Mouse (Mus musculus): ENCODE measurements around the gene Stard3nl. TPM values are rescaled to one million over a fixed set of nuclear protein-coding genes. Genes with fewer than 3 reads are reported as not detected.

The Stard3nl gene
- polyA plus RNA-seq, 1 experiment from 2014 or later, result 136 TPM

GRCm38 (mm10) chr13:19407953-19408352, 12.4 kb upstream of the Stard3nl start:
- no peaks in the 10 kb centered on the region for H3K36me3 ChIP-seq
- ATAC-seq (ENCODE audit: low FRiP score, low read depth), result no peak
- H3K4me1 ChIP-seq, result no peaks in the 10 kb centered on the region
- no peak overlapping the region for H3K4me3 ChIP-seq
- no peak overlapping the region for H3K4me2 ChIP-seq (replicated peaks)
- 89% methylated on average over 2 of the region's 2 CpGs for WGBS
- no peak overlapping the region for H3K27ac ChIP-seq (replicated peaks)
- no peaks in the 10 kb centered on the region for H3K27me3 ChIP-seq
- H3K9me3 ChIP-seq, result no peaks in the 10 kb centered on the region
- no peak overlapping the region for H3K9ac ChIP-seq (replicated peaks)

GRCm38 (mm10) chr13:19404623-19405022, 9.0 kb upstream of the Stard3nl start:
- 89% methylated on average over 2 of the region's 2 CpGs for WGBS
- no peak overlapping the region for H3K27ac ChIP-seq (replicated peaks)
- H3K4me2 ChIP-seq (replicated peaks), result no peak overlapping the region
- no peak overlapping the region for H3K9ac ChIP-seq (replicated peaks)
- no peak for ATAC-seq (ENCODE audit: low FRiP score, low read depth)
- no peaks in the 10 kb centered on the region for H3K4me1 ChIP-seq
- no peak overlapping the region for H3K4me3 ChIP-seq
- no peaks in the 10 kb centered on the region for H3K27me3 ChIP-seq
- no peaks in the 10 kb centered on the region for H3K9me3 ChIP-seq
- H3K36me3 ChIP-seq, result no peaks in the 10 kb centered on the region

- under 1% methylated on average over 25 of the region's 25 CpGs for WGBS
These were observed 552 bp downstream of the Stard3nl start for GRCm38 (mm10) chr13:19394798-19395687.

GRCm38 (mm10) chr13:19394171-19394570, 1.4 kb downstream of the Stard3nl start:
- no peak for ATAC-seq (ENCODE audit: low FRiP score, low read depth)
- WGBS, result 74% methylated on average over 4 of the region's 4 CpGs
- no peaks in the 10 kb centered on the region for H3K9me3 ChIP-seq
- H3K9ac ChIP-seq (replicated peaks), result peak overlapping the region; percentile 41
- H3K27me3 ChIP-seq, result no peaks in the 10 kb centered on the region
- no peak overlapping the region for H3K27ac ChIP-seq (replicated peaks)
- H3K4me3 ChIP-seq, result peak overlapping the region; percentile 14; the same call in 1 of the 2 replicates
- H3K36me3 ChIP-seq, result no peaks in the 10 kb centered on the region
- peaks cover 18% of the 10 kb centered on the region for H3K4me1 ChIP-seq
- H3K4me2 ChIP-seq (replicated peaks), result peak overlapping the region; percentile 58

More at GRCm38 (mm10) chr13:19394798-19395687, 552 bp downstream of the Stard3nl start:
- no peaks in the 10 kb centered on the region for H3K36me3 ChIP-seq
- H3K9ac ChIP-seq (replicated peaks), result peak overlapping the region; percentile 90
- H3K27ac ChIP-seq (replicated peaks), result peak overlapping the region; percentile 87
- H3K27me3 ChIP-seq, result no peaks in the 10 kb centered on the region
- peak overlapping the region; percentile 94 for H3K4me3 ChIP-seq
- ATAC-seq (ENCODE audit: low FRiP score, low read depth), result peak; percentile 88
- peak overlapping the region; percentile 58 for H3K4me2 ChIP-seq (replicated peaks)
- H3K9me3 ChIP-seq, result no peaks in the 10 kb centered on the region
- peaks cover 18% of the 10 kb centered on the region for H3K4me1 ChIP-seq

GRCm38 (mm10) chr13:19393731-19394130, 1.9 kb downstream of the Stard3nl start:
- Histone ChIP-seq H3K27ac (replicated peaks) (no peak overlapping the region), H3K9ac (replicated peaks) (peak overlapping the region; percentile 41; the same call in 1 of the 2 replicates), H3K4me3 (no peak overlapping the region), H3K27me3 (no peaks in the 10 kb centered on the region), H3K4me2 (replicated peaks) (peak overlapping the region; percentile 58), H3K4me1 (peaks cover 18% of the 10 kb centered on the region), H3K36me3 (no peaks in the 10 kb centered on the region), H3K9me3 (no peaks in the 10 kb centered on the region)
- ATAC-seq (ENCODE audit: low FRiP score, low read depth), result no peak
- 82% methylated on average over 2 of the region's 2 CpGs for WGBS

- Histone ChIP-seq H3K4me1 (peaks cover 17% of the 10 kb centered on the region), H3K27ac (replicated peaks) (no peak overlapping the region), H3K4me3 (no peak overlapping the region), H3K27me3 (no peaks in the 10 kb centered on the region), H3K36me3 (no peaks in the 10 kb centered on the region), H3K4me2 (replicated peaks) (no peak overlapping the region), H3K9ac (replicated peaks) (no peak overlapping the region), H3K9me3 (no peaks in the 10 kb centered on the region)
- WGBS, result 84% methylated on average over 4 of the region's 4 CpGs
- no peak for ATAC-seq (ENCODE audit: low FRiP score, low read depth)
These were observed 4.0 kb downstream of the Stard3nl start for GRCm38 (mm10) chr13:19391608-19392007.

- H3K9me3 ChIP-seq, result no peaks in the 10 kb centered on the region
- H3K4me2 ChIP-seq (replicated peaks), result no peak overlapping the region
- H3K9ac ChIP-seq (replicated peaks), result no peak overlapping the region
- no peaks in the 10 kb centered on the region for H3K36me3 ChIP-seq
- H3K27ac ChIP-seq (replicated peaks), result 0 out of 2 replicates have a peak overlapping the region, but pooled peaks have one; percentile 30
- H3K27me3 ChIP-seq, result no peaks in the 10 kb centered on the region
- no peak overlapping the region for H3K4me3 ChIP-seq
- peaks cover 14% of the 10 kb centered on the region for H3K4me1 ChIP-seq
- no peak for ATAC-seq (ENCODE audit: low FRiP score, low read depth)
- 60% methylated on average over 4 of the region's 4 CpGs for WGBS
These were observed 5.3 kb downstream of the Stard3nl start for GRCm38 (mm10) chr13:19390296-19390695.

- Histone ChIP-seq H3K9ac (replicated peaks) (no peak overlapping the region), H3K9me3 (no peaks in the 10 kb centered on the region), H3K4me1 (peaks cover 13% of the 10 kb centered on the region), H3K4me3 (no peak overlapping the region), H3K4me2 (replicated peaks) (no peak overlapping the region), H3K27me3 (no peaks in the 10 kb centered on the region), H3K27ac (replicated peaks) (0 out of 2 replicates have a peak overlapping the region, but pooled peaks have one; percentile 30), H3K36me3 (no peaks in the 10 kb centered on the region)
- ATAC-seq (ENCODE audit: low FRiP score, low read depth), result no peak
- 33% methylated on average over 12 of the region's 12 CpGs for WGBS
These were observed 5.7 kb downstream of the Stard3nl start for GRCm38 (mm10) chr13:19389896-19390295.

GRCm38 (mm10) chr13:19389434-19389833, 6.2 kb downstream of the Stard3nl start:
- no peak for ATAC-seq (ENCODE audit: low FRiP score, low read depth)
- Histone ChIP-seq H3K9me3 (no peaks in the 10 kb centered on the region), H3K27me3 (no peaks in the 10 kb centered on the region), H3K4me3 (no peak overlapping the region), H3K4me1 (peaks cover 10% of the 10 kb centered on the region), H3K36me3 (no peaks in the 10 kb centered on the region), H3K4me2 (replicated peaks) (no peak overlapping the region), H3K9ac (replicated peaks) (no peak overlapping the region), H3K27ac (replicated peaks) (no peak overlapping the region)
- WGBS, result 89% methylated on average over 1 of the region's 1 CpGs

- H3K27me3 ChIP-seq, result no peaks in the 10 kb centered on the region
- H3K4me1 ChIP-seq, result no peaks in the 10 kb centered on the region
- 93% methylated on average over 4 of the region's 4 CpGs for WGBS
- 0 out of 2 replicates have a peak, but pooled peaks cover 2% of the 10 kb centered on the region for H3K36me3 ChIP-seq
- H3K9ac ChIP-seq (replicated peaks), result no peak overlapping the region
- H3K4me2 ChIP-seq (replicated peaks), result no peak overlapping the region
- no peak overlapping the region for H3K4me3 ChIP-seq
- H3K9me3 ChIP-seq, result no peaks in the 10 kb centered on the region
- no peak overlapping the region for H3K27ac ChIP-seq (replicated peaks)
- no peak for ATAC-seq (ENCODE audit: low FRiP score, low read depth)
These were observed 10.4 kb downstream of the Stard3nl start for GRCm38 (mm10) chr13:19385226-19385625.

GRCm38 (mm10) chr13:19381112-19381828, 14.3 kb downstream of the Stard3nl start:
- ATAC-seq (ENCODE audit: low FRiP score, low read depth), result no peak
- WGBS, result 87% methylated on average over 9 of the region's 9 CpGs
- no peaks in the 10 kb centered on the region for H3K4me1 ChIP-seq
- H3K4me2 ChIP-seq (replicated peaks), result no peak overlapping the region
- 0 out of 2 replicates have a peak, but pooled peaks cover 2% of the 10 kb centered on the region for H3K36me3 ChIP-seq
- no peak overlapping the region for H3K27ac ChIP-seq (replicated peaks)
- H3K4me3 ChIP-seq, result no peak overlapping the region
- no peaks in the 10 kb centered on the region for H3K9me3 ChIP-seq
- no peak overlapping the region for H3K9ac ChIP-seq (replicated peaks)
- H3K27me3 ChIP-seq, result no peaks in the 10 kb centered on the region

GRCm38 (mm10) chr13:19379313-19379712, 16.3 kb downstream of the Stard3nl start:
- H3K9ac ChIP-seq (replicated peaks), result no peak overlapping the region
- 0 out of 2 replicates have a peak, but pooled peaks cover 6% of the 10 kb centered on the region for H3K36me3 ChIP-seq
- ATAC-seq (ENCODE audit: low FRiP score, low read depth), result no peak
- 85% methylated on average over 6 of the region's 6 CpGs for WGBS
- no peak overlapping the region for H3K27ac ChIP-seq (replicated peaks)
- H3K4me1 ChIP-seq, result no peaks in the 10 kb centered on the region
- H3K4me3 ChIP-seq, result no peak overlapping the region
- H3K9me3 ChIP-seq, result no peaks in the 10 kb centered on the region
- H3K27me3 ChIP-seq, result no peaks in the 10 kb centered on the region
- no peak overlapping the region for H3K4me2 ChIP-seq (replicated peaks)

Data from midbrain, embryonic 12.5 days (tissue).